Mouse (Mus musculus) brain, embryonic 14.5 days (tissue): ENCODE results near the gene Olfr312. TPM values are rescaled to one million over a fixed set of nuclear protein-coding genes. Genes with fewer than 3 reads are reported as not detected.
A peak's percentile ranks its signal among the peaks of the same experiment; 100 is the strongest.
"Not testable (repeated sequence)": the region's sequence is repeated elsewhere in the genome, so short reads cannot be mapped to it uniquely, and the experiment has no call there.

Experiments
- DNase-seq: peaks from one replicate; pipeline ENCODE4 v3.0.0-alpha.2; 2011; ENCODE audit warnings: low read depth
- CTCF ChIP-seq: fragments of 200-500 bp; IDR thresholded peaks from 2 replicates; pipeline ENCODE4 v1.5.1; 2012; ENCODE audit warnings: inconsistent platforms, mild to moderate bottlenecking, moderate library complexity, borderline replicate concordance; ENCODE audit not compliant: insufficient read depth, insufficient read length; ENCODE audit errors: extremely low read depth
- POLR2A ChIP-seq: fragments of 200-500 bp; IDR thresholded peaks from 2 replicates; pipeline ENCODE4 v1.6.1; 2012; ENCODE audit warnings: mild to moderate bottlenecking, inconsistent platforms, borderline replicate concordance; ENCODE audit not compliant: poor library complexity, insufficient read depth, insufficient read length, severe bottlenecking; ENCODE audit errors: extremely low read depth
- polyA plus RNA-seq: library from polyadenylated mRNA; depleted of rRNA; stranded (reverse); fragments of >200 nt; gene quantifications from 2 replicates; pipeline ENCODE4 v1.2.3, GENCODE M21; 2012; rRNA removed

Gene Olfr312
- not detected in 2 replicates for polyA plus RNA-seq

GRCm38 (mm10) chr11:58828937-58829336 lies at the start of gene Olfr312:
TSS of gene Olfr312 (plus strand) at chr11:58829237.
- DNase-seq = not testable (repeated sequence)

GRCm38 (mm10) chr11:58782480-58783089 lies 46.5 kb upstream of the Olfr312 start, which contains the start of gene Olfr314:
TSS of gene Olfr314 (plus strand) at chr11:58782952.
- TF ChIP-seq CTCF = no peak
- TF ChIP-seq POLR2A = no peak
- DNase-seq = no peak

- no peak for DNase-seq
- TF ChIP-seq CTCF (no peak), POLR2A (no peak)
Measured at GRCm38 (mm10) chr11:58784182-58784581, 44.9 kb upstream of the Olfr312 start.

GRCm38 (mm10) chr11:58787651-58788050 lies 41.4 kb upstream of the Olfr312 start:
- TF ChIP-seq POLR2A (no peak), CTCF (no peak)
- DNase-seq = no peak

- DNase-seq = no peak
- TF ChIP-seq POLR2A (no peak), CTCF (no peak)
Measured at GRCm38 (mm10) chr11:58788346-58788745, 40.7 kb upstream of the Olfr312 start.

- TF ChIP-seq CTCF (no peak), POLR2A (no peak)
- peak; percentile 57 for DNase-seq
Measured at GRCm38 (mm10) chr11:58789532-58789931, 39.5 kb upstream of the Olfr312 start.

- no peak for TF ChIP-seq POLR2A
- no peak for TF ChIP-seq CTCF
- no peak for DNase-seq
Measured at GRCm38 (mm10) chr11:58790053-58790452, 39.0 kb upstream of the Olfr312 start.

GRCm38 (mm10) chr11:58790646-58791045 lies 38.4 kb upstream of the Olfr312 start:
- TF ChIP-seq POLR2A = no peak
- TF ChIP-seq CTCF = no peak
- no peak for DNase-seq

GRCm38 (mm10) chr11:58795856-58796255 lies 33.2 kb upstream of the Olfr312 start:
- TF ChIP-seq CTCF (no peak), POLR2A (no peak)

GRCm38 (mm10) chr11:58796850-58797249 lies 32.2 kb upstream of the Olfr312 start:
- peak; percentile 26 for DNase-seq
- TF ChIP-seq CTCF = no peak

More at GRCm38 (mm10) chr11:58795856-58796255, 33.2 kb upstream of the Olfr312 start:
- DNase-seq = no peak

- TF ChIP-seq CTCF (no peak), POLR2A (no peak)
Measured at GRCm38 (mm10) chr11:58799747-58800146, 29.3 kb upstream of the Olfr312 start.

GRCm38 (mm10) chr11:58801558-58802228 lies 27.3 kb upstream of the Olfr312 start, which contains the start of gene Fam183b:
TSS of gene Fam183b (minus strand) at chr11:58801960.
- no peak for TF ChIP-seq CTCF
- no peak for TF ChIP-seq POLR2A
- peak; percentile 77 for DNase-seq

More at GRCm38 (mm10) chr11:58799747-58800146, 29.3 kb upstream of the Olfr312 start:
- no peak for DNase-seq

- DNase-seq = no peak
- TF ChIP-seq CTCF = no peak
- no peak for TF ChIP-seq POLR2A
Measured at GRCm38 (mm10) chr11:58803871-58804270, 25.2 kb upstream of the Olfr312 start.

GRCm38 (mm10) chr11:58804393-58804792 lies 24.6 kb upstream of the Olfr312 start:
- no peak for DNase-seq
- TF ChIP-seq CTCF (no peak), POLR2A (no peak)
